Mouse (Mus musculus): ENCODE measurements at regions not wholly inside any gene's neighbourhood (a gene's known extent, or its start where the extent isn't known, plus 50 kb on each side); places are given as distances from the start of the nearest gene placed in this dataset.
"Not testable (repeated sequence)": the region's sequence is repeated elsewhere in the genome, so short reads cannot be mapped to it uniquely, and the experiment has no call there.

DNA sequence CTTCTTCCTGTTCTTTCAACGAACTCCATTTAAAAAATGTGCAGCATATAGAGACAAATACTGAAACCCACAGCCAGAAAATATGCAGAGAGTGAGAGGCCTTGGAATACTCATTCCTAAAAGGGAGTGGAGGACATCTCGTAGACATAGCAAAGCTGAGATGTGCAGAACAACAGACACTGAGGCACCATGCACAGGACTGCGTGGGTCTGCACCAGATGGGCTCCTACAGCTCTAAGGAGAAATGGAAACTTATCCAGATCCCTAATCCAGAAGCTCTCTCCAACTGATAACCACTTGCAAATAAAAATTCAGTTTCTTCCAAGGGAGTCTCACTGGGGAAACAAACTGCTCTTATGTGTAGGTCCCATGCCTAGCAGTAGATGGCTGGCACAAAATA lies 101.6 kb downstream of the Slc25a24 start:
- peak; percentile 17 to 38 for DNase-seq (ENCODE audit: low spot score in 2 of 2)

DNA sequence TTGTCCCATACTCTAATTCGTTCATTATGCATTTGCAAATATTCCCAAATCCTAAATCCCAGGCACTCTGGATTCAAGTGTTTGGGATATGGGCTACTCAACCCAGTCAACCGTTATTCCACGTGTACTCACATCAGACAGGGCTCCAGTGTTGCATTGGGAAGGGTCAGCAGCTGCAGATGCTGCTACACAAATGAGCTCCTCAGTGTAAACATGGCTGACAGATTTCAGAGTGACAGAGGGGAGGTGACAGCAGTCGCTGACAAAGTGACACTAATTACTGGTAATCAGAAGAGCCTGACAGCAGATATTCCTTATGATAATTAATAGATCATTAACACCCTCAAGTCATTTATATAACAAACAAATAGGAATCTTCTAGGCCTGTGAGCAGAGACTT lies 106.2 kb upstream of the Vav3 start:
- no peak for DNase-seq (ENCODE audit: low spot score in 2 of 2)

DNA sequence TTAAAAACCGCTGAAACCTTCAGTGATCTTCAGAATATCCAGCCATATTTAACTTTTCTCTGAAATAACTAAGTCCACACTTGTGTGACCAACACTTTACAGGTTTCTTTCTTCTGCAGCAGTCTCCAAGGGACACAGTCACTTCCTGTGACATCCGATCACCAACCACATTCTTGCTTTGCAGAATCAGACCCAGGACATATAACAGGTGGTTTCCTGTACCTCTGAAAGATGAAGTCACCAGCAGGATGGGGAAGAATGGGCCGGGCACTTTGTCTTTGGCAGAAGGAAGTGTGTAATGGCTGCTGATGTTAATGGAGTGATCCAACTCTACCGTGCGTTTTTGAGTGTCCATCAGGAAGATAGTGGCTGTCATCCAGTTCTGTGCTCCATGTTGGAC lies 103.5 kb upstream of the Vav3 start:
- DNase-seq (ENCODE audit: low spot score in 2 of 2) = no peak

DNA sequence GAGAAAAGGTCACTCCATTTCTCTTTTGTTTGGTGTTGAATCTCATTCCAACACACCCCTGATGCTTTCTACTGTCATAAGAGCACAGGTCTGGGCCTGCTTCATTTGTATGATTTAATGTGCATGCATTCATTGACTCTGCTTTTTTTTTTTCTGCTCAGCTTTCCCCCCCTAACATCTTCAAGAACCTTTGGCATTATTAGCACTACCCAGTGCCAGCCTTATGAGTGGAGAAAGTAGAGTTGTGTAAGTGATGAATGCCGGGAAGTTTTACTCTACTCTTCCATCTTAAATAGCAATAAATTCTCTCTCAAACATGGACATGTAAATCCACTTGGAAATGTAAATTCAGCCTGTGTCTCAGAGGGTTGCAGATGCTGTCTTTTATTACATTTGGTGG lies 97.0 kb upstream of the Vav3 start:
- DNase-seq (ENCODE audit: low spot score in 2 of 2) = no peak

- DNase-seq (ENCODE audit: low spot score in 2 of 2) = no peak
These were observed 91.7 kb upstream of the Vav3 start for GRCm38 (mm10) chr3:109248801-109249200.

DNA sequence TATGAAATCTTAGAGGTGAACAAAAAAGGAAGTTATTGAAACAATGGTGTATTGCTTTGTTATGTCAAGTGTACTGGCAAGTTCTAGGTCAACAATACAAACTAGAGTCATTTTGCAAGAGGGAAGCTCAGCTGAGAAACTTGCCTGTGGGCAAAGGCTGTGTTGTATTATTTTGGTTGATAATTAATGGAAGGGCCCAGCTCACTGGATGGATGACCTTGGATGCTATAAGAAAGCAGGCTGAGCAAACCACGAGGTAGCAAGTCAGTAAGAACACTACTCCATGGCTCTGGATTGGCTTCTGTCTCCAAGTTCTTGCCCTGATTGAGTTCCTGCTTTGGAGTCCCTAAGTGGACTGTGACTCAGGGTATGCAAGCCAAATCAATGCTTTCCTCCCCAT lies 91.1 kb upstream of the Vav3 start:
- DNase-seq (ENCODE audit: low spot score in 2 of 2) = no peak

GRCm38 (mm10) chr3:109249989-109250388 lies 90.5 kb upstream of the Vav3 start:
- DNase-seq (ENCODE audit: low spot score in 2 of 2) = no peak

- no peak for DNase-seq (ENCODE audit: low spot score in 2 of 2)
These were observed 88.7 kb upstream of the Vav3 start for GRCm38 (mm10) chr3:109251716-109252115.

GRCm38 (mm10) chr3:109254001-109254630 lies 86.3 kb upstream of the Vav3 start:
- no peak for DNase-seq (ENCODE audit: low spot score in 2 of 2)

- no peak for DNase-seq (ENCODE audit: low spot score in 2 of 2)
These were observed 85.5 kb upstream of the Vav3 start for GRCm38 (mm10) chr3:109254957-109255356.

DNA sequence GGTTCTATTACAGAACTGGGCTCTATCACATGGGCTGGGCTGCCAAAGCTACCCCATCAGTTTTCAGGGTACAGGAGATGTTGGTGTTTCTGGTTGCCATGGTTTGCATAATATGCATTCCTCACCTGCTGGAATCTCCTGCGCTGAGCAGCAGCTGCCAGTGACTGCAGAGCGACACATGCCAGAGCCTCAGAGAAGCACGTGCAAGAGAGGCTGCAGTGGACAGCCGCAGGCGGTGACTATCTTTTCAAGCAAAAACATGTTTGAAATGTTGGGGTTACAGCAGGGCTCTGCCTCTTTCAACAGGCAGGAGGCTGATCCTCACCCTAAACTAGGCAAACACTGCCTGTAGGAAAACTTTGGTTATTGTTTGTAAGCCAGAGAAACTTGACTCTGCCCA lies 83.7 kb upstream of the Vav3 start:
- DNase-seq (ENCODE audit: low spot score in 2 of 2) = no peak

- DNase-seq (ENCODE audit: low spot score in 2 of 2) = not testable (repeated sequence)
These were observed 73.5 kb upstream of the Vav3 start for GRCm38 (mm10) chr3:109266947-109267346.

- no peak for DNase-seq (ENCODE audit: low spot score in 2 of 2)
These were observed 69.7 kb upstream of the Vav3 start for GRCm38 (mm10) chr3:109270783-109271182.

DNA sequence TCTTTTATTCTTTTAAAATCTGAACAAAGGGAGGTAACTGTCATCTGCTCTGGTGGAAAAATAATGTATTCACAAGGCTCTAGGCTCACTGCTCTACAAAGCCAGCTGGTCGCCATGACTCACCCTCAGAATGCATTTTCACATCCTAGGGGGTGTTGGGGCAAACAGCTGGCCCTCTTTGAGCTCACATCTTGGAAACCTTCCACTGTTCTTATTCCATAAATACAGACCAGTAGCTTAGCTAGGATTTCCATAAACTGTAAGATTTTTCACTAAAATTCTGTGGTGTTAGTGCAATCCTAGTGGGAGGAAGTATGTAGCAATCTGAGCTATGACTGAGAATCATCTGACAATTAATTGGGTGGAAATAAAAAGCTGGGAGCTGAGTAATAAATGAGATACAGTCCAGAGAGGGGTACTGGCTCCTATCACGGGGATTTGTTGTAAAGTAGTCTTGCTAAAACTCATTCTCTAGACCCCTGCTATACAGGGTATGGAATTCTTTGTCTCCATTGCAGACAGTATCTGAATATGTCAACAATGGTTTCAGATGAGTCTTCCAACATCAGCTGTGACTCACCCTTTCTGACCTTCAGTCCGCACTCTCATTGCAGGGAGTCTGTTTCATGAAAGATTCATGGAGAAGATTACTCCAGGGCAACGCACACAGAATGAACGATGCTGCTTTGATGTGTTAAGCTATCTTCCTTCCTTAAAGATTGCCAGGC lies 67.2 kb upstream of the Vav3 start:
- peak; percentile 48 to 69 for DNase-seq (ENCODE audit: low spot score in 2 of 2)

- DNase-seq (ENCODE audit: low spot score in 2 of 2) = no peak
These were observed 66.7 kb upstream of the Vav3 start for GRCm38 (mm10) chr3:109273802-109274155.

GRCm38 (mm10) chr3:109279086-109279485 lies 61.4 kb upstream of the Vav3 start:
- DNase-seq (ENCODE audit: low spot score in 2 of 2) = no peak

DNA sequence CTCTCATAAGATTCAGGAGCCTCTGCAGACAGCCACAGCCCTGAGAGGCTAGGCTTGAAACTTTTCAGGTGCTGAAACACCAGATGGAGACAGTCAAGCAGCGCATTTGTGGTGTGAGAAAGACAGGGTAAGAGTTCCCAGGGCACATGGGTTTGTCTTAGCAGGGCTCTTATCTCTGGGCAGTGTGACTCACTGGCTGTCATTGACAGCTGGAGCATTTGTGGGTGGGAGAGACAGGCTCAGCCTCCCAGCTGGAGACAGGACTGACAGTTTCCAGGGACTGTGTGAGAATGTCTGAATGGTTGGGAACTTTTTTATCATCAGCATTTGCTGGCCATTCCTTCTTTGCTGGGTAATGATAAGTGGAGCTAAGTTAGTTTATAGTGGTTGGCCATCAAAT lies 53.9 kb upstream of the Vav3 start:
- DNase-seq (ENCODE audit: low spot score in 2 of 2) = no peak
